Mouse (Mus musculus) A20 (cell line): ENCODE data around the gene Wfdc5.
"Not testable (repeated sequence)": the region's sequence is repeated elsewhere in the genome, so short reads cannot be mapped to it uniquely, and the experiment has no call there.

Experiments
- DNase-seq: peaks from one replicate; pipeline ENCODE4 v3.0.0-alpha.2; 2011; ENCODE audit warnings: low read depth, low spot score

The Wfdc5 gene

DNA sequence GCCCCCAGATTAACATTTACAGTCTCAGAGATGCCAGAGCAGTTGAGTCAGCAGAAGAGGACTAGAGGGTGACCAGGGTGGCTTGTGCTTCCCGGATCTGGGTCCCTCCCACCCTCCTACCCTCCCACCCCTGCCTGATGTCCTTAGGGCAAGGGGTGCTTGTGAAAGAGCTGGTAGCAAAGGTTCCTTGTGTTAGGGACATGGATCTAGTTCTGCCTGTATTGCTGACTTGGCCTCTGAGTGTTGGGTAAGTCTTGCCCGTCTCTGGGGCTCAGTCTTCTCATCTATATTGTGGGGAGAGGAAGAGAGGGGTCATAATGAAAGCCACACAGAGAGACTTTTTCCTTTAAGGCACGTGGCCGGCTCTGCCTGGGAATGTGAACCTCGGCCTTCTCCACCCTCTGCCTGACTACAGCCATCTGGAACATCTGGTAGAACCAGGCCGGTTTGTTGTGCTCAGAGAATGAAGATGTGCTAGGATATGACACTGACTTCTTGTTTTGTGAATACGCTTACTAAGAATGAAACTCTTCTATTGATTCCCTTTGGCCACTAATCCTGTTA lies at the start of gene Wfdc5:
Gene Wfdc5 (minus strand): TSS at position 51 of the 564 bp plus-strand sequence.
- no peak for DNase-seq

DNA sequence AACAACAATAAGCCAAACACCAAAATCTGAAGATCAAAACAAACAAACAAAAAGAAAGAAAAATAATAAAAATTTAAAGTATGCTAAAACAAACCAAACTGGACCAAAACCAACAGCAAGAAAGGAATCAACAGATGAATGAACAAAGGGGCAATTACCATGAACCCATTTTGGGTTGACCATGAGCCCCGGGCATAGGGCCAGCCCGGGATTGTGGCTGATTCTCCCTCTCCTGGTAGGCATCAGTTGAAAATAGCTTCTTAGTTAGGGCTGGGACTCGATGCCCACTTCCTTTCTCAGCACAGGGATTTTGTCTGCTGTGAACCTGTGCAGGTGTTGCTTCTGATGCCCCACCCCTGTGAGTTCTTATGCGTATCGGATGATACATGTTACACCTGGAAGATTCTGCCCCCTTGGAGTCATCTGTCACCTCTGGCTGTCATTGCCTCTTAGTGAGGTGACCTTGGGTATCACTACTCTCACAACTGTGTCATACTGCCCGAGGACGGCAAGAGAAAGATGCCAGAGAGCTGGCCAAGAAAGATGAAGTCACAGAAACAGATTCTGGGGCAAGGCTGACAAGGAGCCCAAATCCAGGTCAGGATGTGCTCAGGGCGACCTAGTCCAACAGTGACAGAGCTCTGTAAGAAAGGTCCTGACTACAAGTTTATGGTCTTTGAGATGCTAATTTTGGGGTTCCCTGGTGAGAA lies 46.0 kb upstream of the Wfdc5 start:
- DNase-seq: no peak

DNA sequence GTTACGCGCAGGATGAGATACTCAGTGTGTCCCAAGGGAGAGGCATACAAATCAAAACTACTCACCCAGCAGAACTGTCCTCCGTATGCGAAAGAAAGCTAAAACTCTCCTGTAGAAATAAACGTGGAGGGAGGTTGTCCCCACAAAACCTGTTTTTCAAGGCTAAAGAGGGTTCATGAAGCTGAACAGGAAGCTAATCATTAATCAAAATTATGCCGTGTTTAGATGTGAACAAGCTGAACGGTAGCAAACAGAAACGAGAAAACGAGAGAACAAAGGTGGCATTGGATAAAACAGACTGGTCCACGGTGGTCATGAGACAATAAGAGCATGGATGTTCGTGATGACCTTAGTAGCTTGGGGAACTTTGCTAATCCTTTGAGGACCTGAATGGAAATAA lies 39.0 kb upstream of the Wfdc5 start, which contains the start of gene Wfdc15b:
Gene Wfdc15b (minus strand): TSS at position 139 of the 400 bp plus-strand sequence.
- DNase-seq: no peak

DNA sequence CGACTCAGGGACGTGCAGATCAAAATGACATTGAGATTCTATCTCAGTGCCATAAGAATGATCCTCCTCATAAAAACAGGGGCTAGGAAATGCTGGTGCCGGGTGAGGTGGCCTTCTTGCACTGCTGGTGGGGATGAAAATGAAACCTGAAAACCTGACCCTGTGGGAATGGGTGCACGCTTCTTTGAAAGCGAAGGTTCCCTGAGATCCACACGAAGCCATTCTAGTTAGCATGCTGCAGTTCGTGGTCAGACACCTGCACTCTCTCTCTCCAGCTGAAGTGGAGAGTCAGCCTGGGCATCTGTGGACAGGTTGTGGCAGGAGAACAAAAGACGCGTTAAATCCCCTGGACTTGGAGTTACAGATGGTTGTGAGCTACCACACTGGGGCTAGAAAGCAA lies 36.8 kb upstream of the Wfdc5 start:
- DNase-seq: no peak

DNA sequence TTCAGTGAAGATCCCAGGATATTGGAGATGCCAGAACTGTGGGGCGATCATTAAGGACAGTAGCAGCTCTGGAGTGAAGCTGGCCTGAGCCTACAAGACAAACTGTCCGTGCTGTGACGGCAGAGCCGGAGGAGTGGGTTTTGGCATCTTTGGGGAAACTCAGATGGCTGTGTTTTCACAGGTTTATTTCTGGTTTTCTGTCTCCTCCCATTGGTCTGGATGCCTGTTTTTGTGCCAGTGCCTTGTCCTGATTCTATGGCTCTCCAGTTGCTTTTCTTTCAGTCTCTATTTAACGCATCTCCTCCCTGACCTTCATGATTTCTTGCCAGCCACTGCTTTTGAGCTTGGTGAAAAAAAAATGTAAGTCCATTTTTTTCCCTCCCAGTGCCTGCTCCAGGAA lies 30.2 kb upstream of the Wfdc5 start:
- DNase-seq: no peak

DNA sequence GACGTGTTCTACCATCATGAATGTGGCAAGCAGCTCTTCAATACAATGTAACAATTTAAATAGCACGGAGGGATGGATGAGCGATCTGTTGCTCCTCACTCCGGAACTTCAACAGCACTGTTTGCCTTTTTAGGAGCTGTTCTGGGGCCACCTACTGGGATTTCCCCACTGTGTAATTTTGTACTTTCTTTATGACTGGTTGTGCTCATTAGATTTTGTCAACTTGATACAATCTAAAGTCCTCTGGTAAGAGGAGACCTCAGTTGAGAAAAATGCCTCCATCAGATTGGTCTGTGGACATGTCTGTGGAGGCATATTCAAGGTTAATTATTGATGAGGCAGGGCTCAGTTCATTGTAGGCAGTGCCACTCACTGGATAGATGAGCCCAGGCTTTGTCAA lies 28.4 kb upstream of the Wfdc5 start:
- DNase-seq: peak; percentile 76

DNA sequence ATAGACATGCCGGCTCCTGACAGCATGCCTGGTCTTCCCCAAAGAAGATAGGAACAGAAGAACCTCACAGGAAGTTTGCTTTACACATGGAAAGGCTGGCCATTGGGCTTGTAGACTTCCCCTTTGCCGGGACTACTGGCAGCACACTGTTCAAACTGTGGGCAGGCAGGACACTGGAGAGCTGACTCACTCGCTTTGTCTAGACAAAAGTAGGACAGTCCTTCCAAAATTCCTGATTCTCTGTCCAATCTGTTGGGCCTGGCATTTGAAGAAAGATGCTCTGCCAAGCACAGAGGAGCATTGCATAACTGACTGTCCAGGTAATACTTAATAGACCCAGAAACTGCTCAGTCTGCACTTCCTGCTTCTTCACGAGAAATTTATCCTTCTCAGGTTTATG lies 24.1 kb upstream of the Wfdc5 start:
- no peak for DNase-seq

DNA sequence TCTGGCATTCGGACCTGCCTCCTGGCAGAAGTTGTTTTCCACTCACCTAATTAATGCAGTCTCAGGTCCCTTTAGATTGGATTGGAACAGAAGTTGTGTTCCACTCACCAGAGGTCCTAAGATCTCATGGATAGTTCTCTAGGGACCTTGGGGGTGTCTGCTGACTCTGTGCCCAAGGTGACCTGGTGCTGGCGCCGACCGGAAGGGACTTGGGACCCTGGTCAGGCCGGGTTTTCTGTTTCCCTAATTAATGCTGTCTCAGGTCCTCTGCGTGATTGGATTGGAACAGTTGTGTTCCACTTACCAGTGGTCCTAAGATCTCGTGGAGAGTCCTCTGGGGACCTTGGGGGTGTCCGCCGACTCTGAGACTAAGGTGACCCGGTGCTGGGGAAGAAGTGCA lies 23.5 kb upstream of the Wfdc5 start:
- DNase-seq: not testable (repeated sequence)

DNA sequence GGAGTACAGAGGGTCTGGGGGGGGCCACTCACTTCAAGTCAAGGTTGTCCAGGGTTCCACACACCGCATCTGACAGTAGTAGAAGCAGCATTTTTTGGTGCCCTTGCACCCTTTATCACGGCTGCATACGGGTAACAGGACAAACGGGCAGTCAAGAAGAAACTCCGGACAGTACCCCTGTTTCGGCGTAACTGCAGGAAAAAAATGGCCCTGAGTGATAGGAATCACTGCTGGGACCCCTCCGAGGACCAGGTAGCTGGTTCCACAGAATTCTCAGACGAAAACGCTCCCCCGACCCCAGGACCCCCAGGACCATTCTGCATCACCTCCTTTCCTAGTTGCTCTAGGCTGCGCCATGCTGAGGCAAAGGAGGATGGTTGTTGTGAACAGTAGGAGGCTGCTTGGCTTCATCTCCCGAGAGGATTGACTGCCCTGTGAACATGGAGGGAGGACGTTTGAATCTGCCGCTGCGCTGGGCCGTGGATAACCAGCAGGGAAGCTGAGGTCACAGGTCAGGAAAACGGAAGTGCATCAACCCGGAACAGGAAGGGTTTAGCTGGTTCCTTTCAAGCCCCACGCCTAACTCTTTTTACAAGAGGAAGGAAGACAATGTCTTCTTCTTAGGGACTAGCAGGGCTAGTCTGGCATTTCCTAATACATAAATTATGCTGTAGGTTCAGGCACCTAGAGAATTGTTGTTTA lies 17.2 kb upstream of the Wfdc5 start, which contains the start of gene Wfdc15a:
Gene Wfdc15a (minus strand): TSS at position 505 of the 702 bp plus-strand sequence.
- DNase-seq: no peak

DNA sequence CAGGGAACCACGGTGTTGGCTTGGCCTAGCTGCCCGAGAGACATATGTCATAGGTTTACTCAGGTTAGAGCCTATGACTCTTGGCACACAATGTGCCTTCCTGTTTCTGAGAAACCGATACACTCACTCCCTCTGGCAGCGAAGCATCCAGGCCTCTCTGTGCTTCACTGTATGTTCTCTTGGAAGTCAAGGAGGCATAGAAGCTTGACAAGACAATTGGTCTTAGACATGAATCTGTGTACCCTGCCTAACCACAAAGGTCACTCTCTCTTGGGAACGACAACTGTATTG lies 14.1 kb upstream of the Wfdc5 start:
- DNase-seq: no peak

DNA sequence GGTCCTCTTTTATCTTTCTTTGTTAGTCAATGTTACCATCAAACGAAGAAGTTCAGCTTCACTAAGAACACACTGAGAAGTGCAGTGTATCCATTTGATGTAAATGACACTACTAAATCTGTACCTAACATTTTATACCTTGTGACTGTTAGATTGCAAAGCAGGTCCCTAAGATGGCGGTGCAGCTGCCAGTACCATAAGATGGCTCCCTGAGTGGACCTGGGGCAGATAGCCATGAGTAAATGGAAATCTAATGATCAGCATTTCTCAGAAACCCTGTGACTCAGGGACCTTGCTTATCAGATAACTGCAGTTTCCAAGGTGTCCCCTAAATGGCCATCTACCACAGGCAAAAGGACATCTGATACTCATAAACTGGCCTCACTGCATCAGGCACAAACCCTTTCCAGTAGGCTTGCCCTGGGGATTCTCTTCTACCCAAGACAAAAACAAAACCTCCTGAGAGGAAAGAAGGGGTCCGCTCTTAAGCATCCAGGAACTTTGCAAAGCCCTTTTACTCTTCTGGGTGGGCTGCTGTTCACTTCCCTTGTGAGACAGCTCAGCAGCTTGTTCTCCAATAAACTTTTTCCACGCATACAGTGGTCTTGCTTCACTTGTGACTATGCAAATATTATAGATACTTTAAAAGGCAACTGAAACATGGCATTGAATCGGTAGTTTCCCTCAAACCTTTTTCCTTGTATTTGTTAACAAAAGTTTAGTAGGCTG lies 13.6 kb upstream of the Wfdc5 start:
- DNase-seq: no peak

DNA sequence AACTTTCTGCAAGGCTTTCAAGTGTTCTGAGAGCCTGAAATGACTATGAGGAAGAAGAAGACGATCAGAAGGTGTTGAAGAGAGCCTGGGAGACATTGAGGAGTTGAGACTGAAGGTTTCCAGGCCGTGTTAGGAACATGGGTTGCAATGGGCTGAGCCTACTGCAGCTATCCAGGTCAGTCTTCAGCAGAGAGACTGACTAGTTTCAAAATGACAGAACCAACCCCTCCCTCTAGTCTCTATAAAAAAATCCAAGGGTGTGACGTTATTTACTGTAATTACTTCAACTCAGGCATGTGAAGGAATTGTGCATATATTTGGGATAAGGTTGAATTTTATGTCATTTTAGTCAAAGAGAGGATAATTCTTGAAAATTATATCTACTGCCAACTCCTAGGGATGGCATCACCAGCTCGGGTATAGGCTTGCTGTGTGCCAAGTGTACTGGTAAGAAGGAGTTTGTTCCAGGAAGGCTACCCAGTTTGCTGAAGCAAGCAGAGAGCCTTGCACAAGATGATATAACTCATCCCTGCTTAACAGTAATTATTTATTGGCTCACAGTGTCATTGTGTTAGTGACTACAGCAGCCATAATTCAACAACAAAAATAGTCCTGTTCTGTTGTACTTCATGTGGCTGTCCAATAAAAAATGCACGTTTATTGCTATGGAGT lies 12.6 kb upstream of the Wfdc5 start:
- no peak for DNase-seq

DNA sequence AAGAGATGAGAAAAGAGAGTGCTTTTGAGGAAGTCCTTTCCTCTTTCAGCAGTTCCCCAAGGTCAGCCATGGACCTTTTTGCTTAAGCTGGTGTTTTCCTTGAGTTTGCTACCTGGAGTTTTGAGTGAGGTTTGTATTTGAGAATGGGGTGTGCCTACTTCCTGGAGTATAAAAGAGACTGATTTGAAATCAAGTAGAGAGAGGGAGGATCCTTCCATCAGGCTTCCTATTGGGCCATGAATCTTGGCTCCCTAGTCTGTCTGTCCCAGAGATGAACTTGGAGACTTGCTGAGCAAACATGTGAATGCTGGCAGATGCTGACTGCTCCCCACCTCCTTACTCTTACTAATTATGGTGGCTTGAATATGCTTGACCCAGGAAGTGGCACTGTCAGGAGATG lies 9.7 kb upstream of the Wfdc5 start:
- no peak for DNase-seq

DNA sequence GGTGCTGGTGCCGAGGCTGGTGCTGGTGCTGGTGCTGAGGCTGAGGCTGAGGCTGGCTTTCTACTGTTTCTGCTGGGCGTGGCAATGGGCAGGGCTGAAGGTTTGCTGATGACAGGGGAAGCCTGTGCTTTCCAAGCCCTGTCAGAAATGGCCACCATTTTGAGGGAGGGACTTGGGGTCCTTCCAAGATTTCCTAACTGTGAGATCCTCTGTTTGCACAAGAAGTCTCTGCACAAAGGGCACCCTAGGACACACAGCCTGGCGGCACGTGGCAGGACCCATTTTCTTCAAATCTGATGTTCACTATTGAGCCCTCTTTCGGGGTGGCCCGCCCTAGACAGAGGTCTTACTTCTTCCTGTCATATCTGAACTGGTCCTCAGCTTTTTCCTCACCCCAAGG lies 8.0 kb upstream of the Wfdc5 start, which contains the start of gene Wfdc12:
Gene Wfdc12 (minus strand): TSS at position 33 of the 400 bp plus-strand sequence.
- DNase-seq: no peak

DNA sequence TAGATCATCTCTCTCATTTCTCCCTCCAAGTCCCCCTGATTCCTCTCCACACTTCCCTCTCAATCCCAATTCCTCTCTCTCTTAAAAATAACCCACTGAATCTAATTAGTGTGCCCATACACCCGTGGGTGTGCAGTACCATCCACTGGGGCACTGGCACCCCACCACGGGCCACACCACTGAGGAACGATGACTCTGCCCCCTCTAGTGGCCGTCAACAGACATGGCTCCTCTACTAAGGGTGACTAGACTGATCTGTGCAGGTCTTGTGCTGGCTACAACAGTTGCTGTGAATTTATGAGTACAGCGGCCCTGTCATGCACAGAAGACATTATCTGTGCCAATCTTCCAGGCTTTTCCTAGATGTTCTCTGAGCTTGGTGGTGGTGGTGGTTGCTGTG lies 6.2 kb upstream of the Wfdc5 start:
- peak; percentile 66 for DNase-seq

DNA sequence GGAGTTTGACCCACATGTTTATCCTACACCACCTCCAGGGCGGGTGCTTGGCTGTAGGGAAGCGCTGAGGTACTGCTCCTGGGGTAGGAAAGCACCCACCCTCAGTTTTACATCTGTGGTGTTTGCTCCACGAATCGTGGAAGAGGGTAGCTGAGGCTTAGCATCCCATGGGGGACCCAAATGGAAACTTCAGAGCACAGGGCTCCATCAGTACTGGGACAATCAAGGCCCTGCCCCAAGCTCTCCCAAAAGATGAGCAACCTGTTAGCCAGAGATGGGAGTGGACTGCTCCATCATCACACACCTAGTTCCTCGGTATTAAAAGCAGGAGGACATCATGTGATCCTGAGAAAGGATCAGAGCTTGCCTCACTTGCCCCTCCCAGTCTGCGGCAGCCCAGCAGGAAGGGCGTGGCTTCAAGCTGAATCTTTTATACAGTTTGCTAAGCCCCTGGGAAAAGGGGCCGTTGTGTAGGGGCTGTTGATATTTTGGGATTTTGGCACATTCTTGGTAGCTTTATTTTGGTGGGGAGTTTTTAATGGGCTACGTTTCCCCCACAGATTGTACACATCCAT lies 1.7 kb upstream of the Wfdc5 start:
- DNase-seq: no peak

DNA sequence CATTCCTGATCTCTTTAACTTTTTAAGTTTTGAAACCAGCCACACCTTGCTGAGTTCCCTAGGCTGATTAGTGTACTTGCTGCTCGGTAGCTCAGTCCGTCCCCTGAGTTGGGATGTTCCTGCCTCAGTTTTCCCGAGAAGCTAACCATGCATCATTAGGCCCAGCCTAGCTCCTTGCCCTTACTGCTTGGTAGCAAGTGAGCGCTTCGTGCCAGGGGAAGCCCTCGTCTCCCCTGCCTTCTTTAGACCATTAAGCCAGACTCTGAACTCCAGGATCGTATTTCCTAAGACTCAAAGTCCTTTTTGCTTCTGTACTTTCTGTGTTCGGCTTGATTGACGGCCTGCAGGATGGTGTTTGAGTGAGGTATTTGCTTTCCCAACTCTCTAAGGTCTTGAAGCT lies 798 bp upstream of the Wfdc5 start:
- no peak for DNase-seq

DNA sequence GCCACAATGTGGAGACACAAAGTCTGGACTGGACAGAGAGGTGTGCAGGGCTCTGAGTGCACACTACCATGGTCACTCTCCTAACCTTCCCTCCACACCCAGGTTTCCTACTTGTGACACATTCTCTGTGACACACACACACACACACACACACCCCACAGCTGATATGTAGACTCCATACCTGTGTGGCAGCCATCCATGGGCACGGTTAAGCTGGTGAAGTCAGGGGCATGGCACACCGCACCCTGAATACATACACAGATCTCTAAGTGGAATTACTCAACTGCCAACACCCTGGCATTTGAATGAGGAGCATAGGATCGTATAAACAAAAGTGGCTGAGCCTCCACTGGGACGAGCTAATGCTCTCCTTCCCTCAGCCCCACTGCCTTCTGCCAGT lies 1.8 kb downstream of the Wfdc5 start:
- no peak for DNase-seq

DNA sequence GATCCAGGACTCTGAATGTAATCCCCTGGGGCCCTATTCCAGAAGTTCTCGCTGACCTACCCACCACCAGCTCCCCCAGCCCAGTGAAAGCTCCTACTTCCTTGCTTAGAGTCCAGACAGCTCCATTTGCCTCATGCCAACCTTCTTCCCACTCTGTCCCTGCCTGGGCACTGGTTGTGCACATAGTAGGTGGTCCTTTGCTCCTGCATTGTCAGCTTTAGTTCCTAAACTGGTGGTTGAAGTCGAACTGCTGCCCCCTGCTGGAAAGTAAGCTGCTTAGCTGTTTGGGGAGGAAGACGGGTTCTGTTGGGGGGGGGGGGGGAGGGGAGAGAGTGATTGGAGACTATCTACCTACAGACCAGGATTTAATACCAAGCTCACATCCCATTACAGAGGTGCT lies 2.4 kb downstream of the Wfdc5 start:
- DNase-seq: peak; percentile 76

DNA sequence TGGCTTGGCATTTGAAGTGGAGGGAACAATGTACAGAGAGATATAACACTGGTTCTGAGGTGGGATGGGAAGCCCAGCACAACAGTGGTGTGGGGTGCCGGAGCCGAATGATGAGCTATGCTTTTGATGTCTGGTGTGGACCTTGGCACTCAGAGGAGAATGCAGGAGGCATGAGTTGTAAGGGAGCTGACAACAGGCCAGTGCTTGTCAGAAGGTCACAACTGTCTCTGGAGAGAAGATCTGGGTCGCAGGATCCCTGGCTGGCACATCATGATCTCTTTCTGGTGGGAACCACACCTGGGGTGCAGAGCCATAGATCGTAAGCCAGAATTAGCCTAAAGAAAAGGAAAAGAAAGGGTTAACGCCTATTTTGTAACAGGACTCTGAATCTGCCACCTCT lies 4.7 kb downstream of the Wfdc5 start:
- no peak for DNase-seq

DNA sequence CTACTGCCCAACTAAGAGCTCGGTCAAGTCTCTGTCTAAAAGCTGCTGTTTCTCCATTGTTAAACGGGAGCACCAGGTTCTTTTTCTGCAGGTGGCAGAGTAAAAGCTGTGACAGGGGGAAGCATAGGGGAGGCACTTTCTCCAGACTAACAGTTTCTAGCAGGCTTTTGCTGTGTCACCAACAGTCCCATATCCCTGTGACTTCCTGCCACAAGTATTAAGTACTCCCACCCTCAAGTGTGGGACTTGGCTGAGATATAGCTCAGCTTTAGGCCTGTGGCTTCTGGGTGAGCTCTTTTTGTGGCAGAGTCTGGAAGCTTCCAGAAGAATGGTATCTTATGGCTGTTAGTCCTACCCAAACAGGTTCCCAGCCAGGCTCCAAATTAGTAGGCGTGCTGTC lies 6.7 kb downstream of the Wfdc5 start:
- DNase-seq: no peak
